Mouse (Mus musculus): ENCODE data around the gene Spata31d1a. TPM values are rescaled to one million over a fixed set of nuclear protein-coding genes. Genes with fewer than 3 reads are reported as not detected.

Spata31d1a gene
- polyA plus RNA-seq, 1 experiment from 2014 or later: not detected

GRCm38 (mm10) chr13:59663939-59664712, 46.0 kb downstream of the Spata31d1a start:
- Histone ChIP-seq H3K9me3 (ENCODE audit: control insufficient read depth, low read length) (no peaks in the 10 kb centered on the region), H3K36me3 (ENCODE audit: control insufficient read depth, insufficient read depth, low read length) (0 out of 2 replicates have a peak, but pooled peaks cover 3% of the 10 kb centered on the region), H3K4me2 (ENCODE audit: low read depth, low read length) (no peak overlapping the region), H3K9ac (ENCODE audit: low read length) (no peak overlapping the region), H3K27me3 (ENCODE audit: control insufficient read depth, insufficient read depth, low read depth, low read length) (no peaks in the 10 kb centered on the region), H3K4me1 (replicated peaks; ENCODE audit: control insufficient read depth, insufficient read depth, low read length) (peaks cover 7% of the 10 kb centered on the region), H3K27ac (ENCODE audit: low read length) (no peak overlapping the region), H3K4me3 (ENCODE audit: low read length) (no peak overlapping the region)
- WGBS: 87% methylated on average over 19 of the region's 19 CpGs
- ATAC-seq (ENCODE audit: low read depth): no peak

- Histone ChIP-seq H3K27me3 (ENCODE audit: control insufficient read depth, insufficient read depth, low read depth, low read length) (no peaks in the 10 kb centered on the region), H3K4me2 (ENCODE audit: low read depth, low read length) (no peak overlapping the region), H3K9ac (ENCODE audit: low read length) (no peak overlapping the region), H3K9me3 (ENCODE audit: control insufficient read depth, low read length) (no peaks in the 10 kb centered on the region), H3K36me3 (ENCODE audit: control insufficient read depth, insufficient read depth, low read length) (0 out of 2 replicates have a peak, but pooled peaks cover 3% of the 10 kb centered on the region), H3K4me3 (ENCODE audit: low read length) (no peak overlapping the region), H3K27ac (ENCODE audit: low read length) (no peak overlapping the region), H3K4me1 (replicated peaks; ENCODE audit: control insufficient read depth, insufficient read depth, low read length) (no peaks in the 10 kb centered on the region)
- ATAC-seq (ENCODE audit: low read depth): no peak
- WGBS: 94% methylated on average over 12 of the region's 12 CpGs
Measured at GRCm38 (mm10) chr13:59661966-59662365, 48.2 kb downstream of the Spata31d1a start.

DNA sequence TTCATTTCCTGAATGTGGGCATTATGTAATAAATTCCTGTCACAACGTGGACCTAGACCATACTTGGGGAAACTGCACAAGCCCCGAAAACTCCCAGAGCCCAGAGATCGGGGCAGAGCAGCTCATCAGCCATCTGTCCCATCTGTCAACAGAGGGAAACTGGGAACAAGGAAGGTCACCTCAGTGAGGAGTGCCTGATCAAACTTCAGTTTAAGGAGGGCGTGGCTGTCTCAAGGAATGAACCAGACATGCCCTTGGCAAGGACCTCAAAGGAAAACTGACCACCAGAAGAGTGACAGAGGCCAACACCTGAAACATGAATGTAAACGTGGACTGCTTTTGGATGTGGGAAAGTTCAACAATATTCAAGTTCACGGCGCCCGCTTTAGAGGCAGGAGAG, 48.7 kb downstream of the Spata31d1a start:
- H3K4me1 ChIP-seq (replicated peaks; ENCODE audit: control insufficient read depth, insufficient read depth, low read length): no peaks in the 10 kb centered on the region
- no peaks in the 10 kb centered on the region for H3K27me3 ChIP-seq (ENCODE audit: control insufficient read depth, insufficient read depth, low read depth, low read length)
- WGBS: 84% methylated on average over 8 of the region's 8 CpGs
- H3K9ac ChIP-seq (ENCODE audit: low read length): no peak overlapping the region
- no peak overlapping the region for H3K27ac ChIP-seq (ENCODE audit: low read length)
- H3K4me3 ChIP-seq (ENCODE audit: low read length): no peak overlapping the region
- H3K4me2 ChIP-seq (ENCODE audit: low read depth, low read length): no peak overlapping the region
- no peak for ATAC-seq (ENCODE audit: low read depth)
- H3K9me3 ChIP-seq (ENCODE audit: control insufficient read depth, low read length): no peaks in the 10 kb centered on the region
- 0 out of 2 replicates have a peak, but pooled peaks cover 3% of the 10 kb centered on the region for H3K36me3 ChIP-seq (ENCODE audit: control insufficient read depth, insufficient read depth, low read length)

GRCm38 (mm10) chr13:59660371-59660770, 49.8 kb downstream of the Spata31d1a start:
- Histone ChIP-seq H3K4me3 (ENCODE audit: low read length) (no peak overlapping the region), H3K9ac (ENCODE audit: low read length) (no peak overlapping the region), H3K36me3 (ENCODE audit: control insufficient read depth, insufficient read depth, low read length) (0 out of 2 replicates have a peak, but pooled peaks cover 3% of the 10 kb centered on the region), H3K4me2 (ENCODE audit: low read depth, low read length) (no peak overlapping the region), H3K27ac (ENCODE audit: low read length) (no peak overlapping the region), H3K9me3 (ENCODE audit: control insufficient read depth, low read length) (no peaks in the 10 kb centered on the region), H3K27me3 (ENCODE audit: control insufficient read depth, insufficient read depth, low read depth, low read length) (no peaks in the 10 kb centered on the region), H3K4me1 (replicated peaks; ENCODE audit: control insufficient read depth, insufficient read depth, low read length) (no peaks in the 10 kb centered on the region)
- 95% methylated on average over 3 of the region's 3 CpGs for WGBS
- ATAC-seq (ENCODE audit: low read depth): no peak

DNA sequence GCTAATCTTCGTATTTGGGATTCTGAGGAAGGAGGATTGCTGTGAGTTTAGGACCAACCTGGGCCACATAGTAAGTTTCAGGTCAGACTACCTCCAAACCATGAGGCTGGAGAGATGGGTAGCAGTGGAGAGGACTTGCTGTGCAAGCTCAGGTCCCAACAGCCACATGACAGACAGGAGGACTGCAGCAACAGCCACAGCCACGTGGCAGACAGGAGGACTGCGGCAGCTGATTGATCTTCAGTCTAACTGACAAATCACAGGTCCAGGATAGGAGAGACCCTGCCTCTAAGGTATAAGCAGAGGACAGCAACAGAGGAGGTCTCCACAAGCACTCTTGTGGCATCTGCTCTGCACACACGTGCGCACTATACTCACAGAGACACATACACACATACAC, 52.3 kb downstream of the Spata31d1a start:
- no peak for ATAC-seq (ENCODE audit: low read depth)
- Histone ChIP-seq H3K9me3 (ENCODE audit: control insufficient read depth, low read length) (no peaks in the 10 kb centered on the region), H3K9ac (ENCODE audit: low read length) (no peak overlapping the region), H3K36me3 (ENCODE audit: control insufficient read depth, insufficient read depth, low read length) (no peaks in the 10 kb centered on the region), H3K4me2 (ENCODE audit: low read depth, low read length) (no peak overlapping the region), H3K27me3 (ENCODE audit: control insufficient read depth, insufficient read depth, low read depth, low read length) (no peaks in the 10 kb centered on the region), H3K4me1 (replicated peaks; ENCODE audit: control insufficient read depth, insufficient read depth, low read length) (no peaks in the 10 kb centered on the region), H3K4me3 (ENCODE audit: low read length) (no peak overlapping the region), H3K27ac (ENCODE audit: low read length) (no peak overlapping the region)
- WGBS: 88% methylated on average over 5 of the region's 5 CpGs

DNA sequence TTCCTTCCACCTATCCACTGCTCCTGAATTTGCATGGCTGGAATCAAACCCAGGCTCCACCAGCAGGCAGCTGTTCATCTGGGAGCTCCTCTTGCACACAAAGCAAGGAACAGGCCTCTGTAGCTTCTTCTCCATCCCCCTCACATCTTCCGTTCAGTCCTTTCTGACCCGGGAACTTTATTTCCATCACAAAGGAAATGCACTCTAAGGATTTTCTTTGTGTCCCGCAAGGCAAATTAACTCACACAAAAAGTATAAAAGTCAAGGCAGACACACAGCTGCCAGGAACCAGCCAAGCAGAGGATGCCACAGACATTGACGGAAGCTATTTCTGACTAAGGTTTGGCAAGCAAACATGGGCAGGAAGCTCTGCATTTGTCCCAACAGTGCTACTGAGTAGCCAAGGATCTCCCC, 53.1 kb downstream of the Spata31d1a start:
- no peak overlapping the region for H3K9ac ChIP-seq (ENCODE audit: low read length)
- 64% methylated on average over 4 of the region's 4 CpGs for WGBS
- no peaks in the 10 kb centered on the region for H3K4me1 ChIP-seq (replicated peaks; ENCODE audit: control insufficient read depth, insufficient read depth, low read length)
- no peak overlapping the region for H3K4me2 ChIP-seq (ENCODE audit: low read depth, low read length)
- peak overlapping the region; percentile 36 for H3K27ac ChIP-seq (ENCODE audit: low read length)
- H3K36me3 ChIP-seq (ENCODE audit: control insufficient read depth, insufficient read depth, low read length): no peaks in the 10 kb centered on the region
- H3K9me3 ChIP-seq (ENCODE audit: control insufficient read depth, low read length): no peaks in the 10 kb centered on the region
- no peak overlapping the region for H3K4me3 ChIP-seq (ENCODE audit: low read length)
- H3K27me3 ChIP-seq (ENCODE audit: control insufficient read depth, insufficient read depth, low read depth, low read length): no peaks in the 10 kb centered on the region
- no peak for ATAC-seq (ENCODE audit: low read depth)

- Histone ChIP-seq H3K27ac (ENCODE audit: low read length) (peak overlapping the region; percentile 36), H3K36me3 (ENCODE audit: control insufficient read depth, insufficient read depth, low read length) (no peaks in the 10 kb centered on the region), H3K9me3 (ENCODE audit: control insufficient read depth, low read length) (no peaks in the 10 kb centered on the region), H3K4me2 (ENCODE audit: low read depth, low read length) (no peak overlapping the region), H3K9ac (ENCODE audit: low read length) (no peak overlapping the region), H3K4me1 (replicated peaks; ENCODE audit: control insufficient read depth, insufficient read depth, low read length) (no peaks in the 10 kb centered on the region), H3K27me3 (ENCODE audit: control insufficient read depth, insufficient read depth, low read depth, low read length) (no peaks in the 10 kb centered on the region), H3K4me3 (ENCODE audit: low read length) (no peak overlapping the region)
- WGBS: 55% methylated on average over 10 of the region's 10 CpGs
- ATAC-seq (ENCODE audit: low read depth): peak; percentile 41; the same call in 1 of the 2 replicates
Measured at GRCm38 (mm10) chr13:59656316-59656832, 53.8 kb downstream of the Spata31d1a start.

GRCm38 (mm10) chr13:59655718-59656315, 54.3 kb downstream of the Spata31d1a start:
- Histone ChIP-seq H3K4me2 (ENCODE audit: low read depth, low read length) (no peak overlapping the region), H3K9me3 (ENCODE audit: control insufficient read depth, low read length) (no peaks in the 10 kb centered on the region), H3K27me3 (ENCODE audit: control insufficient read depth, insufficient read depth, low read depth, low read length) (no peaks in the 10 kb centered on the region), H3K9ac (ENCODE audit: low read length) (no peak overlapping the region), H3K4me1 (replicated peaks; ENCODE audit: control insufficient read depth, insufficient read depth, low read length) (no peaks in the 10 kb centered on the region), H3K4me3 (ENCODE audit: low read length) (no peak overlapping the region), H3K36me3 (ENCODE audit: control insufficient read depth, insufficient read depth, low read length) (no peaks in the 10 kb centered on the region), H3K27ac (ENCODE audit: low read length) (no peak overlapping the region; the same call in 1 of the 2 replicates)
- peak; percentile 46; the same call in 1 of the 2 replicates for ATAC-seq (ENCODE audit: low read depth)
- WGBS: 88% methylated on average over 15 of the region's 15 CpGs

DNA sequence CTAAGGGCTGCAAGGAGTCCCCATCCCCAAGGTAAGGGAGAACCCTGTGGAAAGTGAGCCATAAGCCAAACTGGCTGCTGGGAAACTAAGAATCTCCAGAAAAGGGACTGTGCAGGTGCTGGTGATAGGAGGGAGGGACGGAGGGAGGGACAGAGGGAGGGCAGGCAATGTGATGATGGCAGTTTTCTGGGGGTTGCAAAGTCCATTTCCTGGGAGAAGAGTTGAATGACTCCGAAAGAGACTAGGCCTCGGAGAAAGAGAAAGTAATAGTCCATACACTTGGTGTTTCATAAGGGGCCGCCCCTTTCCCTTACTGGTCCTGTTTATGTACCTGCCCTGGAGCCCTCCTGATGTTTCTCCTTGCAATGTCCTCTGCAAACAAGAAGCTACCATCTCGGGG, 55.7 kb downstream of the Spata31d1a start:
- no peaks in the 10 kb centered on the region for H3K27me3 ChIP-seq (ENCODE audit: control insufficient read depth, insufficient read depth, low read depth, low read length)
- no peak for ATAC-seq (ENCODE audit: low read depth)
- H3K27ac ChIP-seq (ENCODE audit: low read length): no peak overlapping the region
- H3K4me2 ChIP-seq (ENCODE audit: low read depth, low read length): no peak overlapping the region
- no peak overlapping the region for H3K9ac ChIP-seq (ENCODE audit: low read length)
- WGBS: 75% methylated on average over 5 of the region's 5 CpGs
- no peak overlapping the region for H3K4me3 ChIP-seq (ENCODE audit: low read length)
- H3K4me1 ChIP-seq (replicated peaks; ENCODE audit: control insufficient read depth, insufficient read depth, low read length): no peaks in the 10 kb centered on the region
- H3K36me3 ChIP-seq (ENCODE audit: control insufficient read depth, insufficient read depth, low read length): no peaks in the 10 kb centered on the region
- no peaks in the 10 kb centered on the region for H3K9me3 ChIP-seq (ENCODE audit: control insufficient read depth, low read length)
